Mouse (Mus musculus): ENCODE data around the gene Fam71d.

Gene Fam71d

GRCm38 (mm10) chr12:78691325-78691724, at the start of gene Fam71d:
Fam71d (plus strand) TSS chr12:78691535.
- DNase-seq: peak in 1 of 2 experiments; percentile 13

DNA sequence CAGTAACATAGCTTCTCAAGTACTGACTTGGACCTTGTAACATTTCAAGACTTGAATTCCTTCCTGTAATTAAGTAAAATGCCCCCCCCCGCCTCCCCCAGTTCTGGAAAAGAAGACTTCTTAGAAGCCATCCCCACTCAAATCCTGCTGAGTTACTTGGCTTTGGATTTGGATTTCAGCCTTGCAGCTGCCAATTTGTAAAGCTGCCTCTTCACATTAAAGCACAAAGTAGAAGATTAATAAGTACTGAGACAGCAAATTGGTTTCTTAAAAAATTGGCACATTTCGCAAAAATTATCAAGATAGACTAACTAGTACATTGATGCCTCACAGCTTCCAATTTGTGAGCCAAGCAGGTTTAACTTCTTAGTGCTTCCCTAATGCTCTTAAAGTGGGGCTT, 47.6 kb upstream of the Fam71d start:
- no peak for DNase-seq

DNA sequence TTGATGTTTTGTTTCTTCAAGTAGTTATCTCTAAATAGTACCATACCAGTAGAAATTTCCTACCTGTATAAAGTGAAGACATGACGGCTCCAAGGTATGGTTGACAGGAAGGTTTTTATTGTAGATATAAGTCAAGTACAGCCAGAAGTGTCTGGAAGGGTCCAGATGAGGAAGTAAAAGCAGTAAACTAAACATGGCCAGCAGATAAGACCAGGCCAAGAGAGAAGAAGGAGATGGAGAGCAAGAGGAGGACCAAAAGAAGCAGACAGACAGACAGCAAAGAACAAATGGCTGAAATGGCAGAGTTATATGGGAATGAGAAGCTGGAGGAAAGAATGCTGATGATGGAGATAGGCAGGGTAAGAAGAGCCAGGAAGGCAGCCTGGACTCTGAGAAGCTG, 46.1 kb upstream of the Fam71d start:
- no peak for DNase-seq

- no peak for DNase-seq
These were observed 31.5 kb upstream of the Fam71d start for GRCm38 (mm10) chr12:78659718-78660304.

DNA sequence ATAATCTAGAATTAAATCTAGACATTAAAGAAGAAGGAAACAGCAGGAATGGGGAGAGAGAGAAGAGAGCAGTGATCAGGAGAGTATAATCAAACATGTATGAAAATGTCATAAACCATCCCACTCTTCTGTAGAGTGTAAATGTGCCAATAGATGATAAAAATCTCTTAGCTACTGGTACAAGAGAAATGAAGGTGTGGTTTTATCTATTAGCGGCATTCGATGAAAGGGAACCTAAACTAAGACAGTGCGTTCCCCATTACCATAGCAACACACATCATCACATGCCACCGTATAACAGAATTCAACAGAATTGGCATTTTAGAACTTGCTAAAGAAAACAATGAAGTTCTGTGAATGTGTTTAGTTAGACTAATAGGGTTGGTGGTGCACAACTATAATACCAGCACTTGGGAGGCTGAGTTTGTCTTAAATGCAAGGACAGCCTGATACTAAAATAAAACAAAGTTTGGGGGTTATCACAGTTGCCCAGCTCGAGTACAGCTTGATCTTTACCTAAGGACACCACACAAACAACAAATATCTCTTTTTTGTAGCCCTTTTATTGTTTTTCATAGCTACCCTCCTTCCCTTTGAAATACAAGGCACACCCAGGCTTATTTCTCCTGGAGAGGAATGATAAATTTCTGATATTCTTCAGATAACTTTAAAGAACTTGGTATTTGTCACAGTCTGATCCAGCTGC, 13.1 kb upstream of the Fam71d start:
- no peak for DNase-seq

DNA sequence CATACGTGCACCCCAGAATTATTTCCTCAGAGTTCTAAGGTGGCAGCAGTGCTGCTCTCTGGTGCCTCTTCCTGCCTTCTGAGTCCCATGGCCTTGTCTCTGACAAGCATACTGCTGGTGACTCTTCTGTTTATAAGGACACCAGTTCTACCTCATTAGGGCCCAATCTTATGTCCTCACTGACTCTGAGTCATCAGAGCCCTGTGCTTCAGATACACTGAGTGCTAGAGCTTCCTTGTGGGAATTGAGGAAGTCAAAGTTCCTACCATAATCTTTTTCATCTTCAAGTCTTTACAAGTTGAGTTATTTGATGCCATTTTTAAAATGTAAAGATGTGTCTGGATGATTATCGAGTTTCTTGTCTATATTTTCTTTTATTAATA, 12.5 kb upstream of the Fam71d start:
- no peak for DNase-seq

- DNase-seq: no peak
These were observed 10.3 kb upstream of the Fam71d start for GRCm38 (mm10) chr12:78681048-78681447.

- DNase-seq: no peak
These were observed 9.1 kb upstream of the Fam71d start for GRCm38 (mm10) chr12:78682279-78682678.

GRCm38 (mm10) chr12:78685669-78686215, 5.6 kb upstream of the Fam71d start:
- no peak for DNase-seq

DNA sequence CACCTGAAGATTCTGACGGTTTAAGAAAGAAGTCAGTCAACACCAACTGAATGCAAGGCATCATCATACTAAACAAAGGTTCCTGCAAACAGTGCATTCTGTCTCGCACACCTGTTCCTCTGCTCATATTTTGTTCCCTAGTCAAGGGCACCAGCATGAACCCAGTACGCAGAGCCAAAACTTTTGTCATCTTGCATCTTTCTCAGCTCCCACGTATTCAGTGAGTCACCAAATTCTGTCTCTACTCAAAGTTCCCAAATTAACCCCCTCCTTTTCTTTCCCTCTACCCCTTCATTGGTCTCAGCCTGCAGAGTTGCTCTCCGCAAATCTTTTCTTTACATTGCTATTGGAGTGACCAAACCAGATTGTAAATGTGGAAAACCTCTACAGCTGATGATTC, 2.5 kb upstream of the Fam71d start:
- DNase-seq: no peak

- peak; percentile 39 to 48 for DNase-seq
These were observed 1.9 kb downstream of the Fam71d start for GRCm38 (mm10) chr12:78693281-78693680.

- DNase-seq: no peak
These were observed 26.4 kb downstream of the Fam71d start for GRCm38 (mm10) chr12:78717783-78718182.

DNA sequence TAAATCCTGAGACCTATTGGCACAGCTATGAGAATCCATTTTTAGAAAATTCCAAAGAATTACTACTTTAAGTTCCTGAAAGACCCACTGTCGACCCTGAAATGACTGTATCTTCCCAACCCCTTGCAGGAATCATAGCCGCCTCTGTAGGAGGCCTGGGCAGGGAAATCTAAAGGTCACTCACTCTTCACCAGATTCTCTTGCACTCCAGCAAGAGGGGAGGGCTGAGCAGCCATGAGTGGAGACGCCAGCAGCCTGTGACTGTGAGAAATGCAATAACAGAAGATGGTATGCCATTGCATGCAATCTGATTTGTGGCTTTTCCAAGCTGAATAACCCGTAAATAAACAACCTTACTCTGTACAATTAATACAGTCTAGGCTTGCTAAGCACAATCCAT, 36.4 kb downstream of the Fam71d start:
- DNase-seq: peak in 1 of 2 experiments; percentile 2

DNA sequence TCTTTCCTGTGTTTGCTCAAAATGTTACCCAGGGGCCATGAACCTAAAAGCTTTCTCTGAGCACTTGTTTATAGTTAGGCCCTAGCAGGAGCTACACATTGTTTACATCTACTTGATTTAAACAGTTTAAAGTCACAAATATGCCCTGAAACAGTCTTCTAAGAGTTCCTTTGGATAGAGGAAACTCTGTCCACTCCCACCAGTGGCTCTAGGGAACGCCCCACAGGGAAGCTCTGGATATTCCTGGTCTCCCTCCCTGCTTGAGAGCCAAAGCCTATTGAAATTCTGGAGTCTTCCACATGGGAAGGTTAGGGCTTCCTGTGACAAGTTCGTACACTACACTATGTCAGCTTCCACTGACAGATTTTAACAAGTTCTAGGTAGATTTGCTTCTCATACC, 48.3 kb downstream of the Fam71d start:
- DNase-seq: no peak

DNA sequence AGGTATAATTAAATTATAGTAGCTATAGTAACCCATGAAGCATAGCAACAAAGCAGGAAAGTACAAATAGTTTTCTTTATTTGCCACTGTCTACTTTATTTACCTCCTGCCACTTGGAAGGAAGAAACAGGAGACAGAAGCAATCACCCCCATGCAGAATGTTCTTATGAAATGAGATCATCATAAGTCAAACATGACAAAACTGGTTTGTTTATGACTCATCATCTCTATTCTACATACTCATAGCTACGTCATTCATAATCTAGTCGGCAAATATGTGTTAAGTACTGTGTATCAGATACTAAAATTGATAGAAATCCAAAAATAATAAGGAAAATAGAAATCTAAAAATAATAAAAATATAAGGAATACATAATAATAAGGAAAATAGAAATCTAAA, 49.0 kb downstream of the Fam71d start:
- no peak for DNase-seq

DNA sequence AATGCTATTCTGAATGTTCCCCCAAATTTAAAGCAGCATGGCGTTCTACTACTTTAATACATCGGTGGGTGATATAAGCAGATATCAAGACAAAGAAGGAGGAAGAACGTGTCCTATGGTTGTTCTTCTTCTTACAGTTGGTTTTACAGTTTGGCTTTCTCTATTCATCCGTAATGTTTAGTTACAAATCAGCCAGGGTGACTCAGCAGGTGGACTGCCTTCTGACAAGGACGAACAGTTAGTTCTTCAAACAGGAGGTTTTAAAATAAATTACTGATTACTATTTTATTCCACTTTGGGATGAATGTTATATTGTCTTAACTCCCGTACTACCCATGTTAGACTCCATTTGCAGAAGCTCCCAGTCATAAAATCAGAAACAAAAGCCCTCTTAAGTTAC, 54.9 kb downstream of the Fam71d start:
- DNase-seq: peak; percentile 23 to 56

DNA sequence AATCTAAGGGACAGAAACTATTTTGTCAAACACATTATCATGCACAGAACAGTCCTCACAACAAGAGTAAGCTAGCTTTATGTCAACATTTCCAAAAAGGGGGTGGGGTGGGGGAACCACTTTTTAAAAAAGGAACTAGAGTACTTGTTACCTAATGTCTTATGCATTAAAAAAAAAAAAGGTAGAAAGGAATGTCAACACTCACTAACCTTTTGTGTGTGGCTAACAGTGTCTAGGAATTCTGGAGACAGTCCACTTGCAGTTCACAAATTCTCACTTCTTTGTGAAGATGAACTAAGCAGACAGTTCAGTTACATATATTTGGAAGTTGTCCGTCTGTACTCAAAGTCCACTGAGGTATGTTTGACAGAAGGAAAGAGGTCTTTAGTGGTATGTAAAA, 56.1 kb downstream of the Fam71d start:
- no peak for DNase-seq

- no peak for DNase-seq
These were observed 56.8 kb downstream of the Fam71d start for GRCm38 (mm10) chr12:78748113-78748512.

DNA sequence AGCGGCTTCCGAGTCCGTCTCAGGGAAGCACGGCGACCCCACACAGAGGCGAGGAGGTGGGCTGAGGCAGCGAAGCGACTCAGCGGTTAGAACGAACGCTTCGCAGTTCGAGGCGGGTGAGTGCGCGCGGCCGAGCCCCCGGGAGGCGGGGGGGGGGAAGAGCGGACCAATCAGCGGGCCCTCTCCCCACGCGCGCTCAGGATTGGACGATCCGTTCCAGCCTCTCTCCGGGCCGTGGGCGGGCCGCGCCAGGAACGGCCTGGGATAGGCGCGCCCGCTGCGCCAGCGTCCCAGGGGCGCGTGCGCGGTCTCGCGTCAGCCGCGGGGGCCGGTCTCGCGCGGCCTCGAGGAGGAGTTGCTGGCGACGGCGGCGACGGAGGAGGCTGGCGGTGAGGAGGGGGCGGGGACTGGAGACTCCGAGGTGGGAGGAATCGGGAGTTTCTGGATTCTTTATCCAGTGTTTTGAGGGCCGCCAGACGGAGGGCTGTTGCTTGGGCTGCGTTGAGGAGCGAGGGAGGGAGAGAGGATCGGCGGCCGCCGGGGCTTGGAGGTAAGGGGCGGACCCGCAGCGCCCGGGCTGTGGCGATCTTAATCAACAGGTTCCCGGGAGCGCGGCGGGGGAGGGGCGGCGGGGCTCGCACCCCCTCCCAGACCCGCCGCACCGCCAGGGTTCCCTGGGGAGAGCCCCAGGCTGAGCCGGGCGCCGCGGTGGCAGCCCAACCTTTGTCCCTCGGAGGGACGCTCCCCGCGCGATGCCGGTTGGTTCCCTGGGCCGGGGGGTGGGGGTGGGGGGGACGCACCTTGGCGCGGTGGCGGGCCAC, 57.4 kb downstream of the Fam71d start, which contains the start of gene Mpp5:
Gene Mpp5 (plus strand): TSS at position 351 of the 821 bp plus-strand sequence.
- DNase-seq: peak; percentile 96 to 97

DNA sequence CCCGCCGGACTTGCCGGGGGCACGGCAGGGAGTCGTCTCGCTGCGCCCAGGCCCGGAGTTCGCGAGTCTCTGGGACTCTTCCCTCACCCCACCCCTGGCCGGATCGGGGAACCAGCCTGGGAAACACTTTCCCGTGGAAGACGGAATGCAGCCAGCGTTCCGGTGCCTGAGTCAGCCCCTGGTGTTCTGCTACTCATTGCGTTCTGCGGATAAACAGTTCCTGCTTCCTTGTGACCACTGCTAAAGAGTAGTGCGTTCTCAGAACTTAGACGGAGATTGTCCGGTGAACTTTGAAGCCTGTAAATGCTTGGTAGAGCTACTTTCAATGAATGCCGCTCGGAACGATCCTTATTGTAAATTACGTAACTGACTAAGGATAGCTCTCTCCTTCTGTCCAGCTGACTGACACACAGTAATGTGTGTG, 58.1 kb downstream of the Fam71d start:
- DNase-seq: peak; percentile 70

DNA sequence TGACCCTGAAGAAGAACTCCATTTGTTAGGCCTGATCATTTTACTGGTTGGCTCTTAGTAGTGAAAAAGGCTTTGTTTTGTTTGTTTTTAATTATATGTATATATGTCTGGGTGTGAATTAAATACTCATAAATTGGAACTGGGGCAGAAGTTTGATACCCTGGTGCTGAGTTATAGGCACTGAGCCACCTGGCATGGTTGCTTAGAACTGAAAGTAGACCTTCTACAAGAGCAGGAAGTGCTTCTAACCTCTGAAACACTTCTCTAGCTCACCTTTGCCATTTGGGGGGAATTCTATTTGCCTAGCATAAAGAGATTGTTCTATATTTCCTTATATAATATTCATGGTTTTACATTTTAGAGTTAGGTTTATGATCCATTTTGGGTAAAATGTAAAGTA, 70.6 kb downstream of the Fam71d start:
- DNase-seq: no peak

DNA sequence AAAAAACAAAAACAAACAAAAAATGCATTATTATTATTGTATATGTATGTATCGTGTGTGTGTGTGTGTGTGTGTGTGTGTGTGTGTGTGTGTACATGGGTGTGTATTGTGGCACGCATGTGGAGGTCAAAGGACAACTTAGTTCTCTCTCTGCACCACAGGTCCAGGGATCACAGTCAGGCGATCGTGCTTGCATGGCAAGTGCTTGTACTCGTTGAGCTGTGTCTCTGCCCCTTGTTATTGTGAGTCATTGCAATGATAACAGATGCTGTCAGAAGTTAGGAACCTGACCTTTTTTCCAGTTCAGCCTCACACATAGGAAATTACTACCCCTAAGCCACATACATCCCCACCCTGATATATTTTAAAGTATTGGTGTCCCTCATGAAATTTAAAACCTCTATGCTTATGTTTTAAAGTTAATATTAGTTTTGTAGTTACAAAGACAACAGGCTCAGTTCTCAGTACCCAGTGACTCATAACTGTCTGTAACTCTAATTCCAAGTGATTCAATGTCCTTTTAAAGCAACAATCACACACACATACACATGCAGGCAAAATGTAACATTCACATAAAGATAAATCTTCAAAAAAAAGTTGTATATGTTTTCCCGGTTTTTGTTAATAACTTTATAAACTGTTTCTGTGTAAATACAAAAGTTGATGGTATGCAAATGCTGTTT, 77.8 kb downstream of the Fam71d start:
- no peak for DNase-seq

- DNase-seq: no peak
These were observed 81.9 kb downstream of the Fam71d start for GRCm38 (mm10) chr12:78773211-78773610.

All from kidney, adult 8-10 months (tissue).